Mouse (Mus musculus): ENCODE measurements around the gene Pf4. TPM values are rescaled to one million over a fixed set of nuclear protein-coding genes. Genes with fewer than 3 reads are reported as not detected.

Pf4 gene
- polyA plus RNA-seq (2016; fragmentation: Nextera tagmentation; extraction: Ambion mirVana) = 60.2 and 74.4 TPM in 2 replicates

- no peak within 1 kb of the TSS for H3K27ac ChIP-seq (replicated peaks)
- 89% methylated on average over 16 of the region's 16 CpGs for WGBS
- no peaks in the 10 kb centered on the region for H3K4me1 ChIP-seq
- H3K9ac ChIP-seq (replicated peaks) = no peak within 1 kb of the TSS
- no peaks in the 10 kb centered on the region for H3K27me3 ChIP-seq
- no peak within 1 kb of the TSS for H3K4me3 ChIP-seq
- no peaks in the 10 kb centered on the region for H3K9me3 ChIP-seq
- no peak within 1 kb of the TSS for H3K4me2 ChIP-seq (replicated peaks)
- no peak for ATAC-seq (ENCODE audit: low FRiP score, low read depth)
- no peaks in the 10 kb centered on the region for H3K36me3 ChIP-seq
Measured at GRCm38 (mm10) chr5:90771880-90772653, at the start of gene Pf4. Pf4 (plus strand) TSS chr5:90772435.

GRCm38 (mm10) chr5:90722656-90723055, 49.6 kb upstream of the Pf4 start:
- Histone ChIP-seq H3K4me2 (replicated peaks) (no peak overlapping the region), H3K9ac (replicated peaks) (no peak overlapping the region), H3K9me3 (no peaks in the 10 kb centered on the region), H3K27ac (replicated peaks) (no peak overlapping the region), H3K36me3 (no peaks in the 10 kb centered on the region), H3K27me3 (no peaks in the 10 kb centered on the region), H3K4me3 (no peak overlapping the region), H3K4me1 (no peaks in the 10 kb centered on the region)
- 91% methylated on average over 3 of the region's 3 CpGs for whole genome bisulfite sequencing
- ATAC-seq (ENCODE audit: low FRiP score, low read depth) = no peak

- WGBS = 79% methylated on average over 3 of the region's 3 CpGs
- Histone ChIP-seq H3K4me2 (replicated peaks) (no peak overlapping the region), H3K9ac (replicated peaks) (no peak overlapping the region), H3K9me3 (no peaks in the 10 kb centered on the region), H3K36me3 (no peaks in the 10 kb centered on the region), H3K27me3 (no peaks in the 10 kb centered on the region), H3K27ac (replicated peaks) (no peak overlapping the region), H3K4me1 (no peaks in the 10 kb centered on the region), H3K4me3 (no peak overlapping the region)
- no peak for ATAC-seq (ENCODE audit: low FRiP score, low read depth)
Measured at GRCm38 (mm10) chr5:90728254-90728653, 44.0 kb upstream of the Pf4 start.

GRCm38 (mm10) chr5:90731480-90731879, 40.8 kb upstream of the Pf4 start:
- Histone ChIP-seq H3K4me1 (no peaks in the 10 kb centered on the region), H3K9ac (replicated peaks) (no peak overlapping the region), H3K36me3 (no peaks in the 10 kb centered on the region), H3K4me3 (no peak overlapping the region), H3K4me2 (replicated peaks) (no peak overlapping the region), H3K27ac (replicated peaks) (no peak overlapping the region), H3K27me3 (no peaks in the 10 kb centered on the region), H3K9me3 (no peaks in the 10 kb centered on the region)
- ATAC-seq (ENCODE audit: low FRiP score, low read depth) = no peak
- WGBS = 81% methylated on average over 4 of the region's 4 CpGs

GRCm38 (mm10) chr5:90742029-90742428, 30.2 kb upstream of the Pf4 start:
- Histone ChIP-seq H3K27me3 (no peaks in the 10 kb centered on the region), H3K9me3 (no peaks in the 10 kb centered on the region), H3K4me1 (no peaks in the 10 kb centered on the region), H3K4me3 (no peak overlapping the region), H3K4me2 (replicated peaks) (no peak overlapping the region), H3K27ac (replicated peaks) (no peak overlapping the region), H3K36me3 (no peaks in the 10 kb centered on the region), H3K9ac (replicated peaks) (no peak overlapping the region)
- ATAC-seq (ENCODE audit: low FRiP score, low read depth) = no peak
- 85% methylated on average over 4 of the region's 4 CpGs for WGBS

GRCm38 (mm10) chr5:90753934-90754333, 18.3 kb upstream of the Pf4 start:
- Histone ChIP-seq H3K27ac (replicated peaks) (no peak overlapping the region), H3K9me3 (no peaks in the 10 kb centered on the region), H3K4me1 (peaks cover 18% of the 10 kb centered on the region), H3K27me3 (peaks cover 16% of the 10 kb centered on the region), H3K36me3 (no peaks in the 10 kb centered on the region), H3K4me3 (no peak overlapping the region), H3K9ac (replicated peaks) (no peak overlapping the region), H3K4me2 (replicated peaks) (no peak overlapping the region)
- ATAC-seq (ENCODE audit: low FRiP score, low read depth) = no peak
- WGBS = 91% methylated on average over 1 of the region's 1 CpGs

- Histone ChIP-seq H3K36me3 (no peaks in the 10 kb centered on the region), H3K4me1 (peaks cover 26% of the 10 kb centered on the region), H3K9ac (replicated peaks) (no peak overlapping the region), H3K9me3 (no peaks in the 10 kb centered on the region), H3K4me3 (no peak overlapping the region), H3K27ac (replicated peaks) (no peak overlapping the region), H3K27me3 (peaks cover 28% of the 10 kb centered on the region), H3K4me2 (replicated peaks) (no peak overlapping the region)
- WGBS = 41% methylated on average over 5 of the region's 5 CpGs
- ATAC-seq (ENCODE audit: low FRiP score, low read depth) = no peak
Measured at GRCm38 (mm10) chr5:90758020-90758605, 14.1 kb upstream of the Pf4 start.

- Histone ChIP-seq H3K9ac (replicated peaks) (peak within 1 kb of the TSS; percentile 41), H3K27ac (replicated peaks) (no peak within 1 kb of the TSS), H3K36me3 (no peaks in the 10 kb centered on the region), H3K4me2 (replicated peaks) (peak within 1 kb of the TSS; percentile 83), H3K27me3 (peaks cover 28% of the 10 kb centered on the region), H3K9me3 (no peaks in the 10 kb centered on the region), H3K4me3 (peak within 1 kb of the TSS; percentile 48), H3K4me1 (peaks cover 26% of the 10 kb centered on the region)
- WGBS = 4% methylated on average over 32 of the region's 32 CpGs
- peak; percentile 61 for ATAC-seq (ENCODE audit: low FRiP score, low read depth)
Measured at GRCm38 (mm10) chr5:90759077-90760065, 12.9 kb upstream of the Pf4 start, which contains the start of gene Cxcl5. Cxcl5 (plus strand) TSS chr5:90759360.

GRCm38 (mm10) chr5:90760303-90760702, 11.9 kb upstream of the Pf4 start:
- WGBS = 44% methylated on average over 4 of the region's 4 CpGs
- H3K9me3 ChIP-seq = no peaks in the 10 kb centered on the region
- H3K27ac ChIP-seq (replicated peaks) = no peak overlapping the region
- ATAC-seq (ENCODE audit: low FRiP score, low read depth) = no peak
- H3K27me3 ChIP-seq = peaks cover 28% of the 10 kb centered on the region
- no peak overlapping the region for H3K4me3 ChIP-seq
- peaks cover 26% of the 10 kb centered on the region for H3K4me1 ChIP-seq
- H3K4me2 ChIP-seq (replicated peaks) = no peak overlapping the region
- no peak overlapping the region for H3K9ac ChIP-seq (replicated peaks)
- H3K36me3 ChIP-seq = no peaks in the 10 kb centered on the region

- no peaks in the 10 kb centered on the region for H3K9me3 ChIP-seq
- WGBS = 94% methylated on average over 2 of the region's 2 CpGs
- ATAC-seq (ENCODE audit: low FRiP score, low read depth) = no peak
- no peak overlapping the region for H3K9ac ChIP-seq (replicated peaks)
- H3K36me3 ChIP-seq = no peaks in the 10 kb centered on the region
- no peak overlapping the region for H3K4me2 ChIP-seq (replicated peaks)
- H3K27ac ChIP-seq (replicated peaks) = no peak overlapping the region
- peaks cover 28% of the 10 kb centered on the region for H3K27me3 ChIP-seq
- peaks cover 26% of the 10 kb centered on the region for H3K4me1 ChIP-seq
- no peak overlapping the region for H3K4me3 ChIP-seq
Measured at GRCm38 (mm10) chr5:90760844-90761243, 11.4 kb upstream of the Pf4 start.

- no peak overlapping the region for H3K27ac ChIP-seq (replicated peaks)
- no peak for ATAC-seq (ENCODE audit: low FRiP score, low read depth)
- H3K36me3 ChIP-seq = no peaks in the 10 kb centered on the region
- H3K9me3 ChIP-seq = no peaks in the 10 kb centered on the region
- H3K4me2 ChIP-seq (replicated peaks) = no peak overlapping the region
- H3K4me3 ChIP-seq = no peak overlapping the region
- H3K27me3 ChIP-seq = peaks cover 28% of the 10 kb centered on the region
- peaks cover 22% of the 10 kb centered on the region for H3K4me1 ChIP-seq
- H3K9ac ChIP-seq (replicated peaks) = no peak overlapping the region
- WGBS = 95% methylated on average over 3 of the region's 3 CpGs
Measured at GRCm38 (mm10) chr5:90761834-90762233, 10.4 kb upstream of the Pf4 start.
